Mouse (Mus musculus): Measurements from ENCODE around the gene Manba.

DNA sequence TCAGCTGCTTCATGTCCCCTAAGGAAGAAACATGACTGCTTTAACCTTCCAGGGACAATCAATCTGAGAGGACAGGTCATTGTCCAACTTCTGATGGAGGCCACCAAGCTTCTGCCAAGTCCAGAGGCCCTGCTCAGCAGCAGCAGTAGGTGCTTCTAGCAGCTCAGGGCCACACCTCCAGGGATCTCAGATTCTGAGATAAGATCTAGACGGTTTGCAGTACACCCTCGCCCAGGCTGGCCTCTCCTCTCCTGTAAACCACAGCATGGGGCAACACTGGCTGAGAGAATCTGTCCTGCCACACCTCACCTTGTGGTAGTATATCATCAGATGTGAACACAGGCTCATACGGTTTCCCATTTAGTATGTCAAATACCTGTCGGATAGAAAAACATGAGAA, 105.1 kb downstream of the Manba start:
- TF ChIP-seq CTCF (IDR thresholded peaks at IDR 0.05; ENCODE audit: extremely low read depth, insufficient read depth, insufficient read length, insufficient replicate concordance), result no peak
- TF ChIP-seq POLR2A (IDR thresholded peaks at IDR 0.05; ENCODE audit: low read depth, low read length), result no peak

Measured in spleen, adult 2 months (tissue).